Mouse (Mus musculus) fibroblast of lung, adult 2 months (primary cell): Measurements from ENCODE around the gene Chrne.

Source experiments
- DNase-seq: peaks from one replicate; pipeline ENCODE4 v3.0.0-alpha.2; 2011; ENCODE audit warnings: low read depth

The Chrne gene

GRCm38 (mm10) chr11:70619101-70619500, at the start of gene Chrne:
Gene Chrne, minus strand, starts transcription at chr11:70619216.
- DNase-seq: no peak

GRCm38 (mm10) chr11:70668335-70668770, 49.3 kb upstream of the Chrne start:
- DNase-seq: no peak

- DNase-seq: no peak
These were observed 48.5 kb upstream of the Chrne start for GRCm38 (mm10) chr11:70667271-70668150.

- no peak for DNase-seq
These were observed 47.7 kb upstream of the Chrne start for GRCm38 (mm10) chr11:70666687-70667086.

- no peak for DNase-seq
These were observed 45.7 kb upstream of the Chrne start for GRCm38 (mm10) chr11:70664741-70665140.

GRCm38 (mm10) chr11:70663957-70664356, 44.9 kb upstream of the Chrne start:
- no peak for DNase-seq

GRCm38 (mm10) chr11:70663101-70663500, 44.1 kb upstream of the Chrne start:
- DNase-seq: no peak

- DNase-seq: no peak
These were observed 41.6 kb upstream of the Chrne start for GRCm38 (mm10) chr11:70660571-70660970.

- DNase-seq: no peak
These were observed 39.9 kb upstream of the Chrne start for GRCm38 (mm10) chr11:70658942-70659341.

GRCm38 (mm10) chr11:70658521-70658920, 39.5 kb upstream of the Chrne start:
- DNase-seq: no peak

- DNase-seq: no peak
These were observed 39.0 kb upstream of the Chrne start for GRCm38 (mm10) chr11:70657991-70658390.

GRCm38 (mm10) chr11:70657573-70657972, 38.6 kb upstream of the Chrne start:
- no peak for DNase-seq

GRCm38 (mm10) chr11:70656964-70657363, 37.9 kb upstream of the Chrne start, which contains the start of gene Eno3:
Gene Eno3, plus strand, starts transcription at chr11:70657202.
- DNase-seq: no peak

- no peak for DNase-seq
These were observed 37.5 kb upstream of the Chrne start for GRCm38 (mm10) chr11:70656456-70656927.

- no peak for DNase-seq
These were observed 36.8 kb upstream of the Chrne start for GRCm38 (mm10) chr11:70655571-70656455.

GRCm38 (mm10) chr11:70654923-70655570, 36.0 kb upstream of the Chrne start:
- DNase-seq: no peak

- DNase-seq: no peak
These were observed 35.3 kb upstream of the Chrne start, which contains the start of gene Pfn1 for GRCm38 (mm10) chr11:70654198-70654922. Gene Pfn1, minus strand, starts transcription at chr11:70654644.

- DNase-seq: no peak
These were observed 34.6 kb upstream of the Chrne start for GRCm38 (mm10) chr11:70653345-70654197.

GRCm38 (mm10) chr11:70652884-70653344, 33.9 kb upstream of the Chrne start:
- no peak for DNase-seq
